23 mouse cellular contexts compared by ENCODE assay signal in genomic region chrX:12288562-12289117, GRCm38 (mm10).
DNase-seq lines count a peak whose midpoint lies in the region; ATAC-seq and TF ChIP-seq lines count a peak whose summit lies in the region.
"Had no signal": no experiment of that assay in that cellular context is flagged by ENCODE, and none has a peak within 500 bp of the region (broad histone marks: within the 10 kb centered on the region; RNA-seq: fewer than 3 reads in every experiment).

No protein-coding gene starts in this region.

- peaks cover 95% of the 10 kb centered on the region for H3K27me3 ChIP-seq in forebrain, embryonic 10.5 days (ENCODE audit: poor library complexity, severe bottlenecking)
- H3K27me3 ChIP-seq in forebrain, postnatal 0 days (ENCODE audit: insufficient read depth, low read length) = no peaks in the 10 kb centered on the region
- peaks cover 97% of the 10 kb centered on the region for H3K27me3 ChIP-seq in midbrain, embryonic 10.5 days (ENCODE audit: low read depth, poor library complexity, severe bottlenecking)
- H3K27me3 ChIP-seq in midbrain, embryonic 15.5 days (replicated peaks) = peaks cover 11% of the 10 kb centered on the region; the same call in 1 of the 2 replicates
- peaks cover 91% of the 10 kb centered on the region for H3K27me3 ChIP-seq in embryonic facial prominence, embryonic 10.5 days (replicated peaks; ENCODE audit: low read depth, poor library complexity, severe bottlenecking)
- H3K27me3 ChIP-seq: forebrain, embryonic 15.5 days had no signal

- 23% methylated on average over 5 of the region's 5 CpGs for whole genome bisulfite sequencing in forebrain, embryonic 10.5 days
- 60% methylated on average over 5 of the region's 5 CpGs for WGBS in forebrain, postnatal 0 days
- 27% methylated on average over 5 of the region's 5 CpGs for WGBS in midbrain, embryonic 10.5 days
- WGBS in midbrain, embryonic 15.5 days = 40% methylated on average over 5 of the region's 5 CpGs
- 24% methylated on average over 5 of the region's 5 CpGs for WGBS in embryonic facial prominence, embryonic 10.5 days

- peak overlapping the region; percentile 72; the same call in 1 of the 2 replicates for H3K27ac ChIP-seq in forebrain, embryonic 10.5 days
- H3K27ac ChIP-seq in forebrain, postnatal 0 days (ENCODE audit: low read depth, low read length) = no peak overlapping the region
- peak overlapping the region; percentile 52; the same call in 1 of the 2 replicates for H3K27ac ChIP-seq in midbrain, embryonic 10.5 days (replicated peaks)
- H3K27ac ChIP-seq in midbrain, embryonic 15.5 days = no peak overlapping the region
- peak overlapping the region; percentile 65 for H3K27ac ChIP-seq in embryonic facial prominence, embryonic 10.5 days (replicated peaks)
- H3K27ac ChIP-seq: forebrain, embryonic 15.5 days; heart, adult 2 months; heart, embryonic 15.5 days; hindbrain, embryonic 10.5 days; hindbrain, embryonic 14.5 days; intestine, embryonic 15.5 days had no signal

- no peaks in the 10 kb centered on the region for H3K9me3 ChIP-seq in forebrain, embryonic 10.5 days
- no peaks in the 10 kb centered on the region for H3K9me3 ChIP-seq in forebrain, postnatal 0 days (ENCODE audit: low read length)
- H3K9me3 ChIP-seq in midbrain, embryonic 10.5 days (replicated peaks) = no peaks in the 10 kb centered on the region
- H3K9me3 ChIP-seq in midbrain, embryonic 15.5 days = no peaks in the 10 kb centered on the region
- H3K9me3 ChIP-seq in embryonic facial prominence, embryonic 10.5 days = no peaks in the 10 kb centered on the region
- H3K9me3 ChIP-seq: embryonic facial prominence, embryonic 15.5 days; forebrain, embryonic 15.5 days; heart, embryonic 15.5 days; hindbrain, embryonic 10.5 days; intestine, embryonic 15.5 days had no signal

- H3K4me2 ChIP-seq in forebrain, postnatal 0 days (ENCODE audit: low read depth) = no peak overlapping the region
- no peak overlapping the region for H3K4me2 ChIP-seq in midbrain, embryonic 15.5 days
- H3K4me2 ChIP-seq: heart, embryonic 11.5 days; heart, embryonic 15.5 days; hindbrain, embryonic 14.5 days; intestine, embryonic 15.5 days had no signal

- H3K4me1 ChIP-seq in forebrain, embryonic 10.5 days = peaks cover 42% of the 10 kb centered on the region
- H3K4me1 ChIP-seq in forebrain, postnatal 0 days (ENCODE audit: insufficient read depth) = no peaks in the 10 kb centered on the region
- peaks cover 49% of the 10 kb centered on the region for H3K4me1 ChIP-seq in midbrain, embryonic 10.5 days
- H3K4me1 ChIP-seq in midbrain, embryonic 15.5 days = no peaks in the 10 kb centered on the region
- peaks cover 41% of the 10 kb centered on the region for H3K4me1 ChIP-seq in embryonic facial prominence, embryonic 10.5 days
- H3K4me1 ChIP-seq: heart, embryonic 15.5 days; intestine, embryonic 15.5 days had no signal

- no peak overlapping the region for H3K4me3 ChIP-seq in forebrain, embryonic 10.5 days
- H3K4me3 ChIP-seq in forebrain, postnatal 0 days (ENCODE audit: low read depth, low read length) = no peak overlapping the region
- no peak overlapping the region for H3K4me3 ChIP-seq in midbrain, embryonic 10.5 days
- no peak overlapping the region for H3K4me3 ChIP-seq in midbrain, embryonic 15.5 days
- no peak overlapping the region for H3K4me3 ChIP-seq in embryonic facial prominence, embryonic 10.5 days
- H3K4me3 ChIP-seq: embryonic facial prominence, embryonic 15.5 days; erythroblast, embryonic 14.5 days; forebrain, embryonic 15.5 days; heart, adult 2 months; heart, embryonic 15.5 days; hindbrain, embryonic 10.5 days; intestine, embryonic 15.5 days had no signal

- DNase-seq in forebrain, embryonic 10.5 days (ENCODE audit: extremely low spot score, low spot score) = no peak
- DNase-seq in forebrain, postnatal 0 days = no peak
- no peak for DNase-seq in midbrain, embryonic 10.5 days (ENCODE audit: low spot score)
- DNase-seq in embryonic facial prominence, embryonic 10.5 days (ENCODE audit: low spot score) = peak; percentile 15
- no peak for DNase-seq in cerebellum, adult 18-20 months
- DNase-seq in right cerebral cortex, postnatal 4 days = no peak
- DNase-seq: adrenal gland, adult 8-10 months; B cell, adult 2 months; cerebellum, adult 11-12 months; cerebellum, adult 9-11 months; gastrocnemius, postnatal 10 days had no signal

- ATAC-seq in forebrain, postnatal 0 days = no peak
- ATAC-seq in midbrain, embryonic 15.5 days (replicated peaks) = no peak
- ATAC-seq: CD4-positive, CD25-positive, alpha-beta regulatory T cell, adult 4 months; forebrain, embryonic 15.5 days; intestine, embryonic 15.5 days; Patski had no signal

- no peak for TF ChIP-seq CTCF in forebrain, postnatal 0 days (IDR thresholded peaks at IDR 0.05; ENCODE audit: low read depth)

- no peaks in the 10 kb centered on the region for H3K36me3 ChIP-seq in forebrain, embryonic 10.5 days (replicated peaks)
- H3K36me3 ChIP-seq in forebrain, postnatal 0 days (ENCODE audit: insufficient read depth) = no peaks in the 10 kb centered on the region
- H3K36me3 ChIP-seq in midbrain, embryonic 10.5 days = no peaks in the 10 kb centered on the region
- H3K36me3 ChIP-seq in midbrain, embryonic 15.5 days (replicated peaks) = no peaks in the 10 kb centered on the region
- no peaks in the 10 kb centered on the region for H3K36me3 ChIP-seq in embryonic facial prominence, embryonic 10.5 days (replicated peaks)
- H3K36me3 ChIP-seq: embryonic facial prominence, embryonic 15.5 days; forebrain, embryonic 15.5 days; heart, embryonic 15.5 days; hindbrain, embryonic 10.5 days; intestine, embryonic 15.5 days had no signal

- no peak overlapping the region for H3K9ac ChIP-seq in forebrain, postnatal 0 days
- no peak overlapping the region for H3K9ac ChIP-seq in midbrain, embryonic 15.5 days
- H3K9ac ChIP-seq: embryonic facial prominence, embryonic 15.5 days; forebrain, embryonic 15.5 days; heart, embryonic 15.5 days; hindbrain, embryonic 14.5 days; intestine, embryonic 15.5 days had no signal

Comparison
In these comparisons a context has a peak if more than half of its experiments do, and no peak if none do; other contexts are left out.
1. H3K27ac ChIP-seq: peak in forebrain, embryonic 10.5 days (single experiment), midbrain, embryonic 10.5 days (single experiment) and embryonic facial prominence, embryonic 10.5 days (single experiment); none in forebrain, postnatal 0 days (single experiment) and midbrain, embryonic 15.5 days (single experiment).